Mouse (Mus musculus) thymus, adult 2 months (tissue): Measurements from ENCODE around the gene Lrrc26. TPM values are rescaled to one million over a fixed set of nuclear protein-coding genes. Genes with fewer than 3 reads are reported as not detected.
"Not testable (repeated sequence)": the region's sequence is repeated elsewhere in the genome, so short reads cannot be mapped to it uniquely, and the experiment has no call there.

Source experiments
- DNase-seq: peaks from one replicate; pipeline ENCODE4 v3.0.0; 2021
- H3K27ac ChIP-seq: fragments of 200-500 bp; 2 replicates; pipeline ENCODE4 v1.5.1; 2012; ENCODE audit warnings: low read length, control low read depth; ENCODE audit not compliant: control insufficient read depth, insufficient read depth
- H3K27me3 ChIP-seq: fragments of 200-500 bp; 2 replicates; pipeline ENCODE4 v1.6.1; 2012; ENCODE audit warnings: mild to moderate bottlenecking, low read length, moderate library complexity, mixed read lengths; ENCODE audit not compliant: control insufficient read depth, insufficient read depth
- H3K36me3 ChIP-seq: fragments of 200-500 bp; 2 replicates; pipeline ENCODE4 v1.6.1; 2012; ENCODE audit warnings: mild to moderate bottlenecking, low read length, moderate library complexity; ENCODE audit not compliant: control insufficient read depth, insufficient read depth
- H3K4me1 ChIP-seq: fragments of 200-500 bp; replicated peaks from 2 replicates; pipeline ENCODE4 v1.6.1; 2012; ENCODE audit warnings: low read length; ENCODE audit not compliant: control insufficient read depth, insufficient read depth
- H3K4me3 ChIP-seq: fragments of 200-500 bp; 2 replicates; pipeline ENCODE4 v1.5.1; 2012; ENCODE audit warnings: mild to moderate bottlenecking, low read length, control low read depth, moderate library complexity; ENCODE audit not compliant: control insufficient read depth, insufficient read depth
- CTCF ChIP-seq: fragments of 200-500 bp; IDR thresholded peaks from 2 replicates; pipeline ENCODE4 v1.5.1; 2012; ENCODE audit warnings: mild to moderate bottlenecking, control low read depth, low read length, moderate library complexity, borderline replicate concordance; ENCODE audit not compliant: control insufficient read depth, poor library complexity, insufficient read depth; ENCODE audit errors: extremely low read depth
- POLR2A ChIP-seq: fragments of 200-500 bp; IDR thresholded peaks from 2 replicates; pipeline ENCODE4 v1.6.1; 2012; ENCODE audit warnings: mild to moderate bottlenecking, low read length, control low read depth, moderate library complexity; ENCODE audit not compliant: control insufficient read depth, poor library complexity, insufficient read depth; ENCODE audit errors: extremely low read depth
- WGBS: fragments of 180-500 bp; shearing (Covaris S2); methylation state at CpG from one replicate; pipeline ENCODE4 v1.1.7; 2018; 5-methylcytosine and 5-hydroxymethylcytosine counted together
- polyA plus RNA-seq: library from polyadenylated mRNA; depleted of rRNA; stranded (reverse); fragments of >200 nt; gene quantifications from 2 replicates; pipeline ENCODE4 v1.2.3, GENCODE M21; 2012

Lrrc26 gene
- polyA plus RNA-seq, 1 experiment, result 1.6 TPM

GRCm38 (mm10) chr2:25246183-25247072, 43.3 kb upstream of the Lrrc26 start, which contains the start of gene AL732309.1:
AL732309.1 (minus strand) TSS chr2:25246863.
- no peak within 1 kb of the TSS for H3K4me3 ChIP-seq
- no peak for DNase-seq
- H3K4me1 ChIP-seq, result peaks cover 9% of the 10 kb centered on the region
- WGBS, result 94% methylated on average over 10 of the region's 10 CpGs
- H3K27me3 ChIP-seq, result peaks cover 11% of the 10 kb centered on the region
- H3K36me3 ChIP-seq, result peaks cover 18% of the 10 kb centered on the region
- H3K27ac ChIP-seq, result no peak within 1 kb of the TSS
- TF ChIP-seq CTCF (no peak), POLR2A (no peak)

DNA sequence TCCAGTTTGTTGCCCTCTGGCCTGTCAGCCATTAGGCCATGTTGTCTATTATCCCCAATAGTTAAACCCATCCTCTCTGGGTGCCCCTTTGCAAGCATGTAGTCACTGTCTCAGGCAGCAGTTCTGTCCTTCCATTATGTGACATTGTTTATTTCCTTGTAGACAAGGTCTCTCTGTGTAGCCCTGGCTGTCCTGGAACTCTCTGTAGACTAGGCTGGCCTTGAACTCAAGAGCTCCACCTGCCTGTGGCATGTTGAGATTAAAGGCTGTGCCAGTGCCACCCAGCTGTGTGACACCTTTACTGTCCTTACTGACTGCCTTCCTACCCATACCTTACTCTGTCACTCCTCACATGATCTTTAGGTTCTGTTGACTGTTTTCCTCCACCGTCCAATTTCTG, 37.4 kb upstream of the Lrrc26 start:
- H3K27ac ChIP-seq, result no peak overlapping the region
- peaks cover 6% of the 10 kb centered on the region for H3K4me1 ChIP-seq
- WGBS, result 92% methylated on average over 1 of the region's 1 CpGs
- H3K27me3 ChIP-seq, result no peaks in the 10 kb centered on the region
- TF ChIP-seq POLR2A (no peak), CTCF (no peak)
- H3K36me3 ChIP-seq, result peaks cover 18% of the 10 kb centered on the region
- DNase-seq, result peak; percentile 30
- no peak overlapping the region for H3K4me3 ChIP-seq

DNA sequence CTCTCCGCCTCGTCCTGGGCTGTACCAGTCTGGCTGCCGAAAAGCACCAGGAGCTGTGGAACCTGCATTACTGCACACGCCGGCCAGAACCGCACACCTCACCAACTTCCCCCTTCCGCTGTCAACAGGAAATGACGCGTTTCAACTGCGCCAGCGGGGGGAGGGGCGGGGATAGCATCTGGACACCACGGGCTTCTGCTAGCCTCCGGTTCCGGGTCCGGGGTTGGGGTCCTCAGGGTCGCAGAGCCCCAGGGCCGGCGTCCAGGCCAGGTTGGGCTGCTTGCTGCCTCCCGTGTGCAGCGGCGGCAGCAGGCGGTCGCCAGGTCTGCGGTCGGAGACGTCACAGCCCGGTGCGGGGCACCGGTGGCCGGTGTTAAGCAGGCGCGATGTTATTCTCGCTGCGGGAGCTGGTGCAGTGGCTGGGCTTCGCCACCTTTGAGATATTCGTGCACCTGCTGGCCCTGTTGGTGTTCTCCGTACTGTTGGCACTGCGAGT, 34.4 kb upstream of the Lrrc26 start, which contains the start of gene Tmem203:
Gene Tmem203, plus strand, starts transcription at position 156 of the 496 bp plus-strand sequence.
- peak within 1 kb of the TSS; percentile 73 for H3K27ac ChIP-seq
- 0 out of 2 replicates have a peak, but pooled peaks have one; percentile 27 for TF ChIP-seq CTCF
- peak; percentile 77 for TF ChIP-seq POLR2A
- peaks cover 6% of the 10 kb centered on the region for H3K4me1 ChIP-seq
- no peaks in the 10 kb centered on the region for H3K27me3 ChIP-seq
- H3K4me3 ChIP-seq, result peak within 1 kb of the TSS; percentile 82
- DNase-seq, result peak; percentile 86
- 0 out of 2 replicates have a peak, but pooled peaks cover 3% of the 10 kb centered on the region for H3K36me3 ChIP-seq
- WGBS, result under 1% methylated on average over 39 of the region's 39 CpGs

- peak; percentile 70 for DNase-seq
- H3K27me3 ChIP-seq, H3K27ac ChIP-seq, H3K4me1 ChIP-seq, H3K36me3 ChIP-seq, H3K4me3 ChIP-seq: not testable (repeated sequence)
- whole genome bisulfite sequencing, result 32% methylated on average over 12 of the region's 12 CpGs
Observed at GRCm38 (mm10) chr2:25256443-25257109, 33.1 kb upstream of the Lrrc26 start.

DNA sequence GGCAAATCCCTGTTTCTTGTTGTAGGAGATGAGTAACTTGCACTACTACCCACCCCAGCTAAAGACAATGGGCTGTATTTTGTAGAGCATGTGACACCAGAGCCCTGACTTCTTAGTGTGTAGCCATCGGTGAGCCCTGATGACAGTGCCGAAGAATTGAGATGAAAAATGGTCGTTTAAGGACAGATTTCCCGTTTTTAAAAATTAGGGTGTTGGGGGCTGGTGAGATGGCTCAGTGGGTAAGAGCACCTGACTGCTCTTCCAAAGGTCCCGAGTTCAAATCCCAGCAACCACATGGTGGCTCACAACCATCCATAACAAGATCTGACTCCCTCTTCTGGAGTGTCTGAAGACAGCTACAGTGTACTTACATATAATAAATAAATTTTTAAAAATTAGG, 32.5 kb upstream of the Lrrc26 start:
- not testable (repeated sequence) for H3K4me3 ChIP-seq, H3K27ac ChIP-seq, H3K27me3 ChIP-seq, H3K36me3 ChIP-seq, DNase-seq, H3K4me1 ChIP-seq
- WGBS, result 86% methylated on average over 5 of the region's 5 CpGs

GRCm38 (mm10) chr2:25258887-25259286, 30.8 kb upstream of the Lrrc26 start:
- WGBS, result 88% methylated on average over 2 of the region's 2 CpGs
- no peak overlapping the region for H3K4me3 ChIP-seq
- peaks cover 15% of the 10 kb centered on the region for H3K4me1 ChIP-seq
- DNase-seq, result no peak
- H3K27ac ChIP-seq, result no peak overlapping the region
- no peaks in the 10 kb centered on the region for H3K27me3 ChIP-seq
- no peaks in the 10 kb centered on the region for H3K36me3 ChIP-seq
- TF ChIP-seq POLR2A, result no peak
- no peak for TF ChIP-seq CTCF
